Mouse (Mus musculus) liver, postnatal 0 days (tissue): Measurements from ENCODE around the gene Rad9b.

Experiments used
- CTCF ChIP-seq: sonication (generic); IDR thresholded peaks from 2 replicates; pipeline ENCODE4 v1.5.1; 2016; ENCODE audit warnings: antibody characterized with exemption, low read depth
- EP300 ChIP-seq: IDR thresholded peaks from 2 replicates; pipeline ENCODE4 v1.6.1; 2016; ENCODE audit warnings: antibody characterized with exemption, low read depth, mild to moderate bottlenecking

DNA sequence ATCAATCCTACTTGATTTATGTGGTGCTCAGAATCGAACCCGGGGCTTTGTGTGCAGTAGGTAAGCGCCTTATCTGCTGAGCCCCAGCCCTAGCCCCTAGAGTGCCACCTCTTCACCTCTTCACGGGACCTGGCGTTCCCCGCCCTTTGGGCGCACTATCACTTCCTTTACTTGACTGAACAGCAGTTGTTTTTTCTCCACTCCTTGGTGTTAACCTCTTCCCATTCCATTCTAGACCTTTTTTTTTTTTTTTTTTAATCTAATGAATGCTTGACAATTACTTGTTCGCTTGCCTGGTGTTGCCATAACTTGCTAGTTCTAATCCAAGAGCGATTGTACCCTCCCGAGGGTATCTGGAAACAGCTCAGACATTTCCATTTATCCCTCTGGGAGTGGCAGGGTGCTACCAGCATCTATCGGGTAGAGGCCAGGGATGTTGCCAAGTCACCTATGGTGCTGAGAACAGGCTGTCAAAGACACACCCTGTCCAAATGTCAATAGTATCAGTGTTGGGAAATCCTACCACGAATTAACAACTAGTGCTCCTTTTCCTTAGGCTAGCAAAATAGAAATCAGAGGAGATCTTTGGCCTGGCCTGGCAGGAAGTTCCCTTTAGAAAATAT is 74.1 kb downstream of the Rad9b start:
- TF ChIP-seq CTCF (no peak), EP300 (no peak)
